Mouse (Mus musculus) hindbrain, embryonic 13.5 days (tissue): Measurements from ENCODE around the gene Ctsd. TPM values are rescaled to one million over a fixed set of nuclear protein-coding genes. Genes with fewer than 3 reads are reported as not detected.

Experiments used
- polyA plus RNA-seq: library from polyadenylated mRNA; unstranded; fragments of >200 nt; fragmentation: Nextera tagmentation; extraction: Ambion mirVana; gene quantifications from 2 replicates; pipeline ENCODE4 v1.2.1, GENCODE M21; 2015

Gene Ctsd
- polyA plus RNA-seq, 1 experiment from 2014 or later: 293 TPM

Other genes with a start within 250 kb of the Ctsd start
- gene Gm45337, start 243.4 kb downstream of the Ctsd start, polyA plus RNA-seq: not detected in 2 replicates
- not detected in 2 replicates for gene Gm29735, start 230.9 kb downstream of the Ctsd start, polyA plus RNA-seq
- gene Gm4553, start 222.3 kb downstream of the Ctsd start, polyA plus RNA-seq: not detected in 2 replicates
- gene Krtap5-2, start 212.0 kb downstream of the Ctsd start, polyA plus RNA-seq: not detected in 2 replicates
- not detected in 2 replicates for gene Gm10153, start 197.6 kb downstream of the Ctsd start, polyA plus RNA-seq
- not detected in 2 replicates for gene Krtap5-3, start 186.7 kb downstream of the Ctsd start, polyA plus RNA-seq
- not detected in 2 replicates for gene Gm7579, start 176.2 kb downstream of the Ctsd start, polyA plus RNA-seq
- gene Krtap5-5, start 158.1 kb downstream of the Ctsd start, polyA plus RNA-seq: not detected in 2 replicates
- gene Gm40460, start 147.0 kb downstream of the Ctsd start, polyA plus RNA-seq: not detected in 2 replicates
- gene Gm2431, start 129.7 kb downstream of the Ctsd start, polyA plus RNA-seq: not detected in 2 replicates
- gene Gm4559, start 113.7 kb downstream of the Ctsd start, polyA plus RNA-seq: not detected in 2 replicates
- gene Krtap5-1, start 90.9 kb downstream of the Ctsd start, polyA plus RNA-seq: not detected in 2 replicates
- gene Krtap5-4, start 84.5 kb downstream of the Ctsd start, polyA plus RNA-seq: not detected in 2 replicates
- gene Ifitm10, start 14.3 kb downstream of the Ctsd start, polyA plus RNA-seq: 2.3 and 2.6 TPM in 2 replicates
- gene Gm49369, start 5.4 kb downstream of the Ctsd start, polyA plus RNA-seq: 0.36 TPM in 1 of 2 replicates, not detected in the other
- gene Syt8, start 46.8 kb upstream of the Ctsd start, polyA plus RNA-seq: not detected in 2 replicates
- gene Tnni2, start 53.8 kb upstream of the Ctsd start, polyA plus RNA-seq: 1.4 and 1.8 TPM in 2 replicates
- gene Lsp1, start 72.8 kb upstream of the Ctsd start, polyA plus RNA-seq: 5.1 and 6.8 TPM in 2 replicates
- 1.1 and 2.5 TPM in 2 replicates for gene Tnnt3, start 110.8 kb upstream of the Ctsd start, polyA plus RNA-seq
- gene Mrpl23, start 144.6 kb upstream of the Ctsd start, polyA plus RNA-seq: 16.9 and 19.5 TPM in 2 replicates